Mouse (Mus musculus): ENCODE measurements at regions not wholly inside any gene's neighbourhood (a gene's known extent, or its start where the extent isn't known, plus 50 kb on each side); places are given as distances from the start of the nearest gene placed in this dataset.

- TF ChIP-seq CTCF (IDR thresholded peaks at IDR 0.05; ENCODE audit: insufficient read depth, low read length) (no peak), POLR2A (IDR thresholded peaks at IDR 0.05; ENCODE audit: borderline replicate concordance, extremely low read depth, low read depth, low read length) (no peak)
Observed at GRCm38 (mm10) chr8:78083012-78083411, 130.1 kb upstream of the Ttc29 start.

Measured in lung, adult 2 months (tissue).